Mouse (Mus musculus) CH12.LX (cell line): ENCODE results near the gene Nwd2. TPM values are rescaled to one million over a fixed set of nuclear protein-coding genes. Genes with fewer than 3 reads are reported as not detected.

Experiments used
- DNase-seq: peaks from one replicate; pipeline ENCODE4 v3.0.0-alpha.2; 2013; ENCODE audit errors: extremely low read depth
- H3K27ac ChIP-seq: 2 replicates; pipeline ENCODE4 v1.5.1; 2012; ENCODE audit warnings: low read depth, mild to moderate bottlenecking, control low read depth, moderate library complexity; ENCODE audit not compliant: insufficient read depth
- H3K27me3 ChIP-seq: replicated peaks from 2 replicates; pipeline ENCODE3; 2012; ENCODE audit warnings: inconsistent platforms
- H3K36me3 ChIP-seq, 2 experiments: replicated peaks in 1 of 2; 2 replicates each; pipeline versions ENCODE3 to v1.6.1; 2012; ENCODE audit warnings: inconsistent platforms in 1 of 2, low read length in 1 of 2, mild to moderate bottlenecking in 1 of 2, mixed read lengths in 1 of 2, moderate library complexity in 1 of 2; ENCODE audit not compliant: control insufficient read depth in 1 of 2, insufficient read depth in 1 of 2
- H3K4me1 ChIP-seq, 2 experiments: 2 replicates each; pipeline ENCODE4 v1.6.1; 2012; ENCODE audit warnings: inconsistent platforms in 1 of 2, moderate library complexity in 1 of 2; ENCODE audit not compliant: insufficient read depth in 2 of 2, control insufficient read depth in 1 of 2
- H3K4me2 ChIP-seq: 2 replicates; pipeline ENCODE4 v1.6.1; 2012; ENCODE audit warnings: low read depth, mild to moderate bottlenecking, control low read depth; ENCODE audit not compliant: poor library complexity, insufficient read depth, severe bottlenecking
- H3K4me3 ChIP-seq, 3 experiments: fragments of 150-350 bp in 1 of 3; sonication (generic) in 1 of 3; replicated peaks in 1 of 3; 2 replicates each; pipeline versions ENCODE3 to v1.5.1; 2011 to 2012; ENCODE audit warnings: low read depth in 2 of 3, low read length in 2 of 3, mild to moderate bottlenecking in 2 of 3, moderate library complexity in 2 of 3, control low read depth in 1 of 3, improper control_type of control experiment in 1 of 3, inconsistent platforms in 1 of 3, mixed read lengths in 1 of 3; ENCODE audit not compliant: poor library complexity in 1 of 3
- H3K79me2 ChIP-seq: replicated peaks from 2 replicates; pipeline ENCODE4 v1.6.1; 2012; ENCODE audit warnings: mild to moderate bottlenecking, moderate library complexity; ENCODE audit not compliant: control insufficient read depth, poor library complexity, insufficient read depth, severe bottlenecking; ENCODE audit errors: extremely low read depth
- H3K9ac ChIP-seq: 2 replicates; pipeline ENCODE4 v1.6.1; 2012; ENCODE audit warnings: low read depth, mild to moderate bottlenecking, control low read depth, moderate library complexity; ENCODE audit not compliant: insufficient read depth
- H3K9me3 ChIP-seq: replicated peaks from 2 replicates; pipeline ENCODE3; 2012; ENCODE audit warnings: low read length, inconsistent platforms, mixed read lengths
- CHD1 ChIP-seq: IDR thresholded peaks from 2 replicates; pipeline ENCODE4 v1.6.1; 2012; ENCODE audit warnings: low read depth, low read length, improper control_type of control experiment, inconsistent platforms
- CHD2 ChIP-seq: IDR thresholded peaks from 2 replicates; pipeline ENCODE4 v1.6.1; 2011; ENCODE audit warnings: low read length, improper control_type of control experiment
- CTCF ChIP-seq, 2 experiments: IDR thresholded peaks in 1 of 2; conservative IDR thresholded peaks in 1 of 2; 2 replicates each; pipeline ENCODE4 v1.5.1; 2011 to 2012; ENCODE audit warnings: low read depth in 2 of 2, low read length in 2 of 2, improper control_type of control experiment in 1 of 2, inconsistent platforms in 1 of 2, mild to moderate bottlenecking in 1 of 2, moderate library complexity in 1 of 2
- ETS1 ChIP-seq: conservative IDR thresholded peaks from 2 replicates; pipeline ENCODE4 v1.6.1; 2012; ENCODE audit warnings: low read depth, mild to moderate bottlenecking, inconsistent platforms, low read length, improper control_type of control experiment, moderate library complexity
- GABPA ChIP-seq: IDR thresholded peaks from 2 replicates; pipeline ENCODE4 v1.6.1; 2012; ENCODE audit warnings: low read depth, low read length, improper control_type of control experiment, inconsistent platforms; ENCODE audit not compliant: insufficient replicate concordance
- JUN ChIP-seq: IDR thresholded peaks from 2 replicates; pipeline ENCODE4 v1.6.1; 2011; ENCODE audit warnings: low read depth, mild to moderate bottlenecking, low read length, improper control_type of control experiment, moderate library complexity; ENCODE audit not compliant: insufficient read depth
- KAT2A ChIP-seq: IDR thresholded peaks from 2 replicates; pipeline ENCODE4 v1.6.1; 2012; ENCODE audit warnings: low read length, improper control_type of control experiment, inconsistent platforms; ENCODE audit not compliant: insufficient replicate concordance
- MEF2A ChIP-seq: IDR thresholded peaks from 2 replicates; pipeline ENCODE4 v1.6.1; 2014; ENCODE audit warnings: low read depth, mild to moderate bottlenecking, inconsistent platforms, low read length, improper control_type of control experiment, borderline replicate concordance
- MYC ChIP-seq: IDR thresholded peaks from 2 replicates; pipeline ENCODE4 v1.6.1; 2011; ENCODE audit warnings: low read depth, mild to moderate bottlenecking, improper control_type of control experiment, low read length
- NELFE ChIP-seq: IDR thresholded peaks from 2 replicates; pipeline ENCODE4 v1.6.1; 2011; ENCODE audit warnings: low read depth, low read length, improper control_type of control experiment
- NRF1 ChIP-seq: IDR thresholded peaks from 2 replicates; pipeline ENCODE4 v1.6.1; 2014; ENCODE audit warnings: low read depth, mild to moderate bottlenecking, inconsistent platforms, low read length, improper control_type of control experiment, moderate library complexity
- POLR2AphosphoS2 ChIP-seq: IDR thresholded peaks from 2 replicates; pipeline ENCODE4 v1.6.1; 2011; ENCODE audit warnings: low read depth, low read length, improper control_type of control experiment
- RAD21 ChIP-seq: IDR thresholded peaks from 2 replicates; pipeline ENCODE4 v1.6.1; 2011; ENCODE audit warnings: low read depth, mild to moderate bottlenecking, low read length, improper control_type of control experiment, moderate library complexity
- SIN3A ChIP-seq: IDR thresholded peaks from 2 replicates; pipeline ENCODE4 v1.6.1; 2012; ENCODE audit warnings: low read length, improper control_type of control experiment, inconsistent platforms
- SMC3 ChIP-seq: IDR thresholded peaks from 2 replicates; pipeline ENCODE4 v1.6.1; 2011; ENCODE audit warnings: low read depth, low read length, improper control_type of control experiment
- TCF12 ChIP-seq: IDR thresholded peaks from 2 replicates; pipeline ENCODE4 v1.6.1; 2014; ENCODE audit warnings: low read depth, mild to moderate bottlenecking, inconsistent platforms, low read length, improper control_type of control experiment
- USF1 ChIP-seq: IDR thresholded peaks from 2 replicates; pipeline ENCODE4 v1.6.1; 2014; ENCODE audit warnings: low read depth, mild to moderate bottlenecking, inconsistent platforms, low read length, improper control_type of control experiment
- USF2 ChIP-seq: conservative IDR thresholded peaks from 2 replicates; pipeline ENCODE4 v1.6.1; 2011; ENCODE audit warnings: low read depth, low read length, improper control_type of control experiment
- ZC3H11A ChIP-seq: IDR thresholded peaks from 2 replicates; pipeline ENCODE4 v1.6.1; 2012; ENCODE audit warnings: low read depth, mild to moderate bottlenecking, inconsistent platforms, low read length, improper control_type of control experiment
- ZMIZ1 ChIP-seq: IDR thresholded peaks from 2 replicates; pipeline ENCODE4 v1.6.1; 2012; ENCODE audit warnings: low read depth, mild to moderate bottlenecking, inconsistent platforms, low read length, improper control_type of control experiment
- dilution Hi-C: fragments of 300-500 bp; cut with MboI; formaldehyde crosslinking; loops from 2 replicates; pipeline ENCODE4 v1.14.3; 2020; ENCODE audit warnings: low sequenced_read_pairs; ENCODE audit not compliant: extremely low pct_unique_long_range_greater_than_20kb, extremely low pct_ligation_motif_present
- in situ Hi-C: fragments of 300-500 bp; cut with MboI; formaldehyde crosslinking; loops from 3 replicates; pipeline ENCODE4 v1.14.3; 2019; ENCODE audit warnings: low sequenced_read_pairs, low pct_ligation_motif_present, low pct_unique_long_range_greater_than_20kb, mixed read lengths
- polyA plus RNA-seq: library from polyadenylated mRNA; unstranded; fragments of >175 nt; gene quantifications from 2 replicates; pipeline ENCODE4 v1.2.1, GENCODE M21; 2012; ENCODE audit warnings: low read depth; ENCODE audit not compliant: insufficient read length
- total RNA-seq, 2 experiments: library from RNA; depleted of rRNA; stranded (reverse); fragments of 300-350 nt in 1 of 2; fragments of >200 nt in 1 of 2; gene quantifications; 2 replicates each; pipeline ENCODE4 v1.2.3; 2012 to 2014

The Nwd2 gene
- total and polyA plus RNA-seq, 3 experiments, result not detected

- TF ChIP-seq NRF1 (no peak), CHD2 (no peak)
- TF ChIP-seq, all 38 proteins: peak for 3
Measured at GRCm38 (mm10) chr5:63811819-63812508, 163.1 kb downstream of the Nwd2 start, which contains the start of gene 0610040J01Rik (continued).

- Histone ChIP-seq H3K4me3 (no peak overlapping the region), H3K4me2 (no peak overlapping the region), H3K4me1 (no peaks in the 10 kb centered on the region), H3K27me3 (no peaks in the 10 kb centered on the region), H3K9me3 (no peaks in the 10 kb centered on the region), H3K79me2 (no peaks in the 10 kb centered on the region), H3K36me3 (no peaks in the 10 kb centered on the region), H3K27ac (no peak overlapping the region), H3K9ac (no peak overlapping the region)
- dilution Hi-C loops, result no loop called here
- in situ Hi-C loops, result no loop called here
- TF ChIP-seq ZMIZ1 (no peak), ZC3H11A (no peak), GABPA (no peak), TCF12 (no peak), USF2 (no peak), RAD21 (no peak), USF1 (no peak), SMC3 (no peak), NELFE (no peak), SIN3A (no peak), CTCF (conservative IDR thresholded peaks at IDR 0.05 in 1 of 2, IDR thresholded peaks at IDR 0.05 in 1 of 2; ENCODE audit: low read depth in 2 of 2, low read length in 2 of 2) (no peak), MYC (no peak), JUN (no peak), MEF2A (no peak), KAT2A (no peak), ETS1 (no peak), CHD2 (no peak), CHD1 (no peak), POLR2AphosphoS2 (no peak)
- DNase-seq, result no peak
Measured at GRCm38 (mm10) chr5:63812509-63812865, 163.6 kb downstream of the Nwd2 start.
